Mouse (Mus musculus): Measurements from ENCODE around the gene A3galt2.

- TF ChIP-seq CTCF (IDR thresholded peaks at IDR 0.05; ENCODE audit: extremely low read depth, insufficient read length, insufficient replicate concordance, low read depth, low read length) (no peak), POLR2A (IDR thresholded peaks at IDR 0.05; ENCODE audit: low read depth, low read length) (no peak)
Measured at GRCm38 (mm10) chr4:128737825-128738610, 17.1 kb upstream of the A3galt2 start.
